9 mouse cellular contexts compared by ENCODE assay signal in genomic region chr7:112377314-112377713, GRCm38 (mm10). TPM values are rescaled to one million over a fixed set of nuclear protein-coding genes. Genes with fewer than 3 reads are reported as not detected.
DNase-seq lines count a peak whose midpoint lies in the region; ATAC-seq and TF ChIP-seq lines count a peak whose summit lies in the region.
"Had no signal": no experiment of that assay in that cellular context is flagged by ENCODE, and none has a peak within 500 bp of the region (broad histone marks: within the 10 kb centered on the region; RNA-seq: fewer than 3 reads in every experiment).

No protein-coding gene starts in this region.

- TF ChIP-seq POLR2A in MEL (IDR thresholded peaks at IDR 0.05; ENCODE audit: control insufficient read depth in 1 of 2, insufficient read depth in 1 of 2, low read depth in 1 of 2, low read length in 2 of 2, poor library complexity in 1 of 2) = no peak
- no peak for TF ChIP-seq POLR2A in bone marrow macrophage, adult 2 months (IDR thresholded peaks at IDR 0.05; ENCODE audit: borderline replicate concordance, low read depth, low read length)

- no peaks in the 10 kb centered on the region for H3K27me3 ChIP-seq in MEL (ENCODE audit: control insufficient read depth in 1 of 2, insufficient read depth in 2 of 2, low read length in 2 of 2)
- H3K27me3 ChIP-seq in embryonic facial prominence, embryonic 14.5 days (replicated peaks; ENCODE audit: control insufficient read depth, insufficient read depth, low read length) = no peaks in the 10 kb centered on the region
- no peaks in the 10 kb centered on the region for H3K27me3 ChIP-seq in heart, embryonic 16.5 days (ENCODE audit: control insufficient read depth, insufficient read depth, low read length)
- no peaks in the 10 kb centered on the region for H3K27me3 ChIP-seq in lung, postnatal 0 days (replicated peaks; ENCODE audit: insufficient read depth, low read length)
- H3K27me3 ChIP-seq: limb, embryonic 15.5 days had no signal

- H3K9me3 ChIP-seq in MEL (replicated peaks; ENCODE audit: insufficient read depth, low read length) = no peaks in the 10 kb centered on the region
- no peaks in the 10 kb centered on the region for H3K9me3 ChIP-seq in embryonic facial prominence, embryonic 14.5 days (ENCODE audit: control insufficient read depth, low read length)
- H3K9me3 ChIP-seq in heart, embryonic 16.5 days (replicated peaks; ENCODE audit: control insufficient read depth, low read length) = no peaks in the 10 kb centered on the region
- no peaks in the 10 kb centered on the region for H3K9me3 ChIP-seq in lung, postnatal 0 days (ENCODE audit: low read length)
- H3K9me3 ChIP-seq: limb, embryonic 15.5 days had no signal

- TF ChIP-seq EP300 in MEL (IDR thresholded peaks at IDR 0.05; ENCODE audit: low read depth in 1 of 2, low read length in 2 of 2) = no peak
- TF ChIP-seq EP300 in lung, postnatal 0 days (IDR thresholded peaks at IDR 0.05) = no peak

- TF ChIP-seq RAD21 in MEL (IDR thresholded peaks at IDR 0.05; ENCODE audit: low read depth, low read length) = no peak; the same call in none of the 2 replicates

- H3K4me1 ChIP-seq in MEL (ENCODE audit: control insufficient read depth in 1 of 2, insufficient read depth in 2 of 2, low read length in 2 of 2) = no peaks in the 10 kb centered on the region
- no peaks in the 10 kb centered on the region for H3K4me1 ChIP-seq in bone marrow macrophage, adult 2 months (ENCODE audit: control insufficient read depth, insufficient read depth, low read length)
- H3K4me1 ChIP-seq in embryonic facial prominence, embryonic 14.5 days (ENCODE audit: control insufficient read depth, insufficient read depth, low read length) = 0 out of 2 replicates have a peak, but pooled peaks cover 4% of the 10 kb centered on the region
- H3K4me1 ChIP-seq in heart, embryonic 16.5 days (ENCODE audit: control insufficient read depth, insufficient read depth, low read length) = peaks cover 15% of the 10 kb centered on the region
- no peaks in the 10 kb centered on the region for H3K4me1 ChIP-seq in lung, postnatal 0 days (ENCODE audit: insufficient read depth, low read depth, low read length)

- WGBS in embryonic facial prominence, embryonic 14.5 days = 40% methylated on average over 8 of the region's 8 CpGs
- 46% methylated on average over 8 of the region's 8 CpGs for WGBS in heart, embryonic 16.5 days
- WGBS in lung, postnatal 0 days = 41% methylated on average over 8 of the region's 8 CpGs

- DNase-seq in MEL (ENCODE audit: low read depth, low spot score) = peak; percentile 6
- peak; percentile 93 for DNase-seq in embryonic facial prominence, embryonic 14.5 days (ENCODE audit: low spot score)
- peak; percentile 83 to 91 for DNase-seq in kidney, postnatal 25 days
- peak; percentile 91 for DNase-seq in lung, postnatal 0 days (ENCODE audit: low spot score)
- DNase-seq in right cerebral cortex, postnatal 10 days (ENCODE audit: low spot score in 2 of 2) = peak; percentile 76 to 88
- DNase-seq in natural killer cell, adult 2 months (ENCODE audit: low spot score in 2 of 2) = no peak

- no peaks in the 10 kb centered on the region for H3K36me3 ChIP-seq in MEL (ENCODE audit: control insufficient read depth in 1 of 2, insufficient read depth in 2 of 2, low read length in 2 of 2)
- no peaks in the 10 kb centered on the region for H3K36me3 ChIP-seq in embryonic facial prominence, embryonic 14.5 days (ENCODE audit: control insufficient read depth, insufficient read depth, low read length)
- no peaks in the 10 kb centered on the region for H3K36me3 ChIP-seq in heart, embryonic 16.5 days (ENCODE audit: control insufficient read depth, insufficient read depth)
- H3K36me3 ChIP-seq in lung, postnatal 0 days (ENCODE audit: insufficient read depth, low read length) = no peaks in the 10 kb centered on the region
- H3K36me3 ChIP-seq: limb, embryonic 15.5 days had no signal

- peak; percentile 82 for ATAC-seq in embryonic facial prominence, embryonic 14.5 days (ENCODE audit: low read depth)
- ATAC-seq in heart, embryonic 16.5 days (replicated peaks; ENCODE audit: extremely low read depth, insufficient read depth, low FRiP score) = peak; percentile 37; the same call in 1 of the 2 replicates
- ATAC-seq in lung, postnatal 0 days = peak; percentile 65

- no peak overlapping the region for H3K4me3 ChIP-seq in MEL (ENCODE audit: control insufficient read depth in 1 of 2, insufficient read depth in 1 of 2, low read depth in 2 of 2, low read length in 2 of 2)
- H3K4me3 ChIP-seq in bone marrow macrophage, adult 2 months (ENCODE audit: insufficient read depth, low read length) = no peak overlapping the region
- H3K4me3 ChIP-seq in embryonic facial prominence, embryonic 14.5 days (ENCODE audit: low read depth, low read length) = no peak overlapping the region
- no peak overlapping the region for H3K4me3 ChIP-seq in heart, embryonic 16.5 days (ENCODE audit: low read length)
- no peak overlapping the region for H3K4me3 ChIP-seq in lung, postnatal 0 days (ENCODE audit: low read depth, low read length)
- H3K4me3 ChIP-seq: limb, embryonic 15.5 days had no signal

- H3K4me2 ChIP-seq in embryonic facial prominence, embryonic 14.5 days (ENCODE audit: low read depth, low read length) = no peak overlapping the region
- no peak overlapping the region for H3K4me2 ChIP-seq in heart, embryonic 16.5 days (ENCODE audit: low read depth, low read length)
- H3K4me2 ChIP-seq in lung, postnatal 0 days (replicated peaks; ENCODE audit: low read depth, low read length) = no peak overlapping the region
- H3K4me2 ChIP-seq: limb, embryonic 15.5 days had no signal

- H3K9ac ChIP-seq in MEL (ENCODE audit: control insufficient read depth, low read depth, low read length, poor library complexity, severe bottlenecking) = no peak overlapping the region
- no peak overlapping the region for H3K9ac ChIP-seq in embryonic facial prominence, embryonic 14.5 days (ENCODE audit: low read depth, low read length)
- no peak overlapping the region for H3K9ac ChIP-seq in heart, embryonic 16.5 days (ENCODE audit: low read length)
- no peak overlapping the region for H3K9ac ChIP-seq in lung, postnatal 0 days (replicated peaks; ENCODE audit: low read depth)
- H3K9ac ChIP-seq: limb, embryonic 15.5 days had no signal

- H3K79me2 ChIP-seq in MEL (ENCODE audit: control insufficient read depth, insufficient read depth, low read length, poor library complexity) = no peaks in the 10 kb centered on the region

- H3K27ac ChIP-seq in MEL (ENCODE audit: control insufficient read depth, low read depth, low read length) = no peak overlapping the region
- no peak overlapping the region for H3K27ac ChIP-seq in bone marrow macrophage, adult 2 months (ENCODE audit: insufficient read depth, low read depth, low read length)
- H3K27ac ChIP-seq in embryonic facial prominence, embryonic 14.5 days (replicated peaks; ENCODE audit: low read depth, low read length) = no peak overlapping the region
- no peak overlapping the region; the same call in 1 of the 2 replicates for H3K27ac ChIP-seq in heart, embryonic 16.5 days (ENCODE audit: low read length)
- no peak overlapping the region for H3K27ac ChIP-seq in lung, postnatal 0 days (ENCODE audit: low read length)
- H3K27ac ChIP-seq: limb, embryonic 15.5 days had no signal

- peak in 2 of 3 experiments; percentile 22 to 36; a peak in 2 of 6 replicates for TF ChIP-seq CTCF in MEL (IDR thresholded peaks at IDR 0.05 in 2 of 3, conservative IDR thresholded peaks at IDR 0.05 in 1 of 3; ENCODE audit: control insufficient read depth in 1 of 3, insufficient read depth in 1 of 3, low read depth in 2 of 3, low read length in 3 of 3, poor library complexity in 1 of 3, severe bottlenecking in 1 of 3)
- peak; percentile 59 for TF ChIP-seq CTCF in bone marrow macrophage, adult 2 months (IDR thresholded peaks at IDR 0.05; ENCODE audit: low read depth, low read length)
- peak; percentile 88 for TF ChIP-seq CTCF in lung, postnatal 0 days (IDR thresholded peaks at IDR 0.05)

TF ChIP-seq in MEL, 35 proteins besides CTCF, POLR2A, EP300 and RAD21:
- TF ChIP-seq MXI1 (IDR thresholded peaks at IDR 0.05; ENCODE audit: low read depth, low read length) (no peak), TBP (IDR thresholded peaks at IDR 0.05; ENCODE audit: low read depth, low read length) (no peak), TCF12 (IDR thresholded peaks at IDR 0.05; ENCODE audit: low read depth, low read length) (no peak), USF1 (IDR thresholded peaks at IDR 0.05; ENCODE audit: low read depth, low read length) (no peak), ZKSCAN1 (IDR thresholded peaks at IDR 0.05; ENCODE audit: low read depth, low read length) (no peak)

RNA-seq across cellular contexts. Expression of gene Parva, which starts 50.0 kb away (rescaled TPM):
- not detected in 2 replicates for total RNA-seq in MEL (2012; rRNA removed)
- polyA plus RNA-seq in MEL (2012; ENCODE audit: insufficient read depth in 1 of 2, insufficient read length in 2 of 2, low read depth in 1 of 2, low replicate concordance in 2 of 2, missing spikeins in 1 of 2) = not detected
- 0.71 and 0.91 TPM in 2 replicates for polyA plus RNA-seq in bone marrow macrophage, adult 2 months (2012; ENCODE audit: insufficient read depth, insufficient read length, missing spikeins)
- 93.4 and 95.4 TPM in 2 replicates for polyA plus RNA-seq in embryonic facial prominence, embryonic 14.5 days (2014; fragmentation: Nextera tagmentation; extraction: Ambion mirVana)
- 65.8 and 75.1 TPM in 2 replicates for polyA plus RNA-seq in heart, embryonic 16.5 days (2015; fragmentation: Nextera tagmentation; extraction: Ambion mirVana)
- 70.0 and 79.3 TPM in 2 replicates for polyA plus RNA-seq in lung, postnatal 0 days (2015; fragmentation: Nextera tagmentation; extraction: Ambion mirVana)

Comparison
In these comparisons a context has a peak if more than half of its experiments do, and no peak if none do; other contexts are left out.
1. DNase-seq: peak in MEL (single experiment), embryonic facial prominence, embryonic 14.5 days (single experiment), kidney, postnatal 25 days (2 of 2), lung, postnatal 0 days (single experiment) and right cerebral cortex, postnatal 10 days (2 of 2); none in natural killer cell, adult 2 months (0 of 2).
2. CTCF ChIP-seq: peak in every context shown above with its lines; median percentile 88 in lung, postnatal 0 days; 59 in bone marrow macrophage, adult 2 months; 29 in MEL.
3. RNA of gene Parva, which starts 50.0 kb away (polyA plus RNA-seq): 93.4 to 95.4 TPM in embryonic facial prominence, embryonic 14.5 days, 70.0 to 79.3 TPM in lung, postnatal 0 days and 65.8 to 75.1 TPM in heart, embryonic 16.5 days; 0.71 to 0.91 TPM in bone marrow macrophage, adult 2 months and not detected in MEL; every median in the first group is over 10 times any median in the second.
4. Peak in every context shown above with its lines, with median percentiles within 50 percentile points of each other: ATAC-seq.